10 mouse cellular contexts compared by ENCODE assay signal in the genomic region with DNA sequence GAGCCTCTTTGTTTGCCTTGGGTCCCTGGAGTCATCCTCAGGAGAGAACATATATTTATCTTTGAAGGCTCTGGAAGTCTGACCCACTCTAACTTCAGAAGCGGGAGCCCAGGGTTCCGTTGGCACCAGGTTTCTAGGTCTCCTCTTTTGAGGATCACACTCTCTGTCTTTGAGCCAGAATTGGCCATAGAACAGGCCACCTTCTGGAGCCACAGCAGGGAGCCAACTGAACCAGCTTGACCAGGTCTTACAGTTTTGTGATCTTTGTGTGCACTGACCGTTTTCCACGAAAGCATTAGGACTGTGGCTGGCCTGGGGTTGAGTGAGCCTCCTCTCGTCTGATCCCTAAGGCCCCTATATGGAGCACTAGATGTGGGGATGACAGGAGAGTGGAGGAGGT. TPM values are rescaled to one million over a fixed set of nuclear protein-coding genes. Genes with fewer than 3 reads are reported as not detected.
DNase-seq lines count a peak whose midpoint lies in the region; ATAC-seq lines count a peak whose summit lies in the region.
"Had no signal": no experiment of that assay in that cellular context is flagged by ENCODE, and none has a peak within 500 bp of the region (broad histone marks: within the 10 kb centered on the region; RNA-seq: fewer than 3 reads in every experiment).

No protein-coding gene starts in this region.

- WGBS in hindbrain, embryonic 13.5 days: 91% methylated on average over 5 of the region's 5 CpGs
- 80% methylated on average over 5 of the region's 5 CpGs for WGBS in hindbrain, embryonic 10.5 days
- 88% methylated on average over 5 of the region's 5 CpGs for WGBS in liver, embryonic 12.5 days (ENCODE audit: insufficient replicate concordance)

- ATAC-seq in hindbrain, embryonic 13.5 days (ENCODE audit: low FRiP score): no peak
- ATAC-seq in liver, embryonic 12.5 days: no peak
- ATAC-seq: activated CD4-positive, CD25-positive, alpha-beta regulatory T cell, adult 4 months had no signal

- 0 out of 2 replicates have a peak overlapping the region, but pooled peaks have one; percentile 6 for H3K9ac ChIP-seq in hindbrain, embryonic 13.5 days
- peak overlapping the region; percentile 62 for H3K9ac ChIP-seq in liver, embryonic 12.5 days

- peaks cover 34% of the 10 kb centered on the region for H3K4me1 ChIP-seq in hindbrain, embryonic 13.5 days (replicated peaks)
- peaks cover 51% of the 10 kb centered on the region for H3K4me1 ChIP-seq in hindbrain, embryonic 10.5 days (replicated peaks)
- peaks cover 73% of the 10 kb centered on the region for H3K4me1 ChIP-seq in liver, embryonic 12.5 days

- H3K27me3 ChIP-seq in hindbrain, embryonic 13.5 days: 0 out of 2 replicates have a peak, but pooled peaks cover 11% of the 10 kb centered on the region
- H3K27me3 ChIP-seq in hindbrain, embryonic 10.5 days (ENCODE audit: insufficient read depth, poor library complexity, severe bottlenecking): peaks cover 11% of the 10 kb centered on the region; the same call in 1 of the 2 replicates
- H3K27me3 ChIP-seq in liver, embryonic 12.5 days (replicated peaks): no peaks in the 10 kb centered on the region

- no peak overlapping the region for H3K4me3 ChIP-seq in hindbrain, embryonic 13.5 days
- H3K4me3 ChIP-seq in hindbrain, embryonic 10.5 days: no peak overlapping the region
- peak overlapping the region; percentile 86; the same call in 1 of the 2 replicates for H3K4me3 ChIP-seq in liver, embryonic 12.5 days

- H3K36me3 ChIP-seq in hindbrain, embryonic 13.5 days: no peaks in the 10 kb centered on the region
- H3K36me3 ChIP-seq in hindbrain, embryonic 10.5 days: peaks cover 22% of the 10 kb centered on the region
- peaks cover 21% of the 10 kb centered on the region for H3K36me3 ChIP-seq in liver, embryonic 12.5 days

- H3K27ac ChIP-seq in hindbrain, embryonic 13.5 days: peak overlapping the region; percentile 12; the same call in 1 of the 2 replicates
- no peak overlapping the region for H3K27ac ChIP-seq in hindbrain, embryonic 10.5 days
- peak overlapping the region; percentile 63 for H3K27ac ChIP-seq in liver, embryonic 12.5 days

- peak overlapping the region; percentile 81; the same call in 1 of the 2 replicates for H3K4me2 ChIP-seq in hindbrain, embryonic 13.5 days
- peak overlapping the region; percentile 74 for H3K4me2 ChIP-seq in liver, embryonic 12.5 days

- DNase-seq in hindbrain, embryonic 10.5 days (ENCODE audit: low spot score): no peak
- peak; percentile 31 for DNase-seq in adipocyte (ENCODE audit: low spot score)
- DNase-seq in cerebellum, postnatal 10 days: peak; percentile 60 to 67
- DNase-seq in natural killer cell, adult 2 months (ENCODE audit: low spot score in 2 of 2): no peak
- no peak for DNase-seq in gastrocnemius, postnatal 10 days
- DNase-seq: lung, adult 18-20 months; thymus, postnatal 4 days had no signal

- no peaks in the 10 kb centered on the region for H3K9me3 ChIP-seq in hindbrain, embryonic 13.5 days
- H3K9me3 ChIP-seq in hindbrain, embryonic 10.5 days: no peaks in the 10 kb centered on the region
- no peaks in the 10 kb centered on the region for H3K9me3 ChIP-seq in liver, embryonic 12.5 days (replicated peaks)

RNA-seq across cellular contexts. Expression of gene Ppard, which starts 2.1 kb away (rescaled TPM):
- 1.5 and 2.1 TPM in 2 replicates for polyA plus RNA-seq in hindbrain, embryonic 13.5 days (2015; fragmentation: Nextera tagmentation; extraction: Ambion mirVana)
- 1.8 and 2.0 TPM in 2 replicates for polyA plus RNA-seq in hindbrain, embryonic 10.5 days (2016; fragmentation: Nextera tagmentation; extraction: Ambion mirVana)
- 2.0 and 2.1 TPM in 2 replicates for polyA plus RNA-seq in liver, embryonic 12.5 days (2016; fragmentation: Nextera tagmentation; extraction: Ambion mirVana)
- total RNA-seq in gastrocnemius, postnatal 10 days (2021): 10 to 100 TPM; 30.2 to 31.5 TPM

RNA-seq across cellular contexts. Expression of gene Def6, which starts 27.1 kb away (rescaled TPM):
- 5.8 and 6.6 TPM in 2 replicates for polyA plus RNA-seq in hindbrain, embryonic 13.5 days (2015; fragmentation: Nextera tagmentation; extraction: Ambion mirVana)
- polyA plus RNA-seq in hindbrain, embryonic 10.5 days (2016; fragmentation: Nextera tagmentation; extraction: Ambion mirVana): 3.4 and 4.3 TPM in 2 replicates
- 21.6 and 25.2 TPM in 2 replicates for polyA plus RNA-seq in liver, embryonic 12.5 days (2016; fragmentation: Nextera tagmentation; extraction: Ambion mirVana)
- 1 to 10 TPM; 3.6 to 7.5 TPM for total RNA-seq in gastrocnemius, postnatal 10 days (2021)

RNA-seq across cellular contexts. Expression of gene Zfp523, which starts 57.7 kb away (rescaled TPM):
- polyA plus RNA-seq in hindbrain, embryonic 13.5 days (2015; fragmentation: Nextera tagmentation; extraction: Ambion mirVana): 40.2 and 41.6 TPM in 2 replicates
- polyA plus RNA-seq in hindbrain, embryonic 10.5 days (2016; fragmentation: Nextera tagmentation; extraction: Ambion mirVana): 36.1 and 39.8 TPM in 2 replicates
- 11.1 TPM in 2 replicates for polyA plus RNA-seq in liver, embryonic 12.5 days (2016; fragmentation: Nextera tagmentation; extraction: Ambion mirVana)
- 10 to 100 TPM; 24.6 to 26.6 TPM for total RNA-seq in gastrocnemius, postnatal 10 days (2021)

Comparison
In these comparisons a context has a peak if more than half of its experiments do, and no peak if none do; other contexts are left out.
1. DNase-seq: peak in adipocyte (single experiment) and cerebellum, postnatal 10 days (2 of 2); none in hindbrain, embryonic 10.5 days (single experiment), natural killer cell, adult 2 months (0 of 2) and gastrocnemius, postnatal 10 days (single experiment).